Mouse (Mus musculus) embryonic facial prominence, embryonic 10.5 days (tissue): ENCODE results near the gene Otx2. TPM values are rescaled to one million over a fixed set of nuclear protein-coding genes. Genes with fewer than 3 reads are reported as not detected.
"Not testable (repeated sequence)": the region's sequence is repeated elsewhere in the genome, so short reads cannot be mapped to it uniquely, and the experiment has no call there.

ENCODE experiments used
- DNase-seq: peaks from one replicate; pipeline ENCODE4 v3.0.0-alpha.2; 2017; ENCODE audit warnings: low spot score
- H3K27ac ChIP-seq: fragments of 300-500 bp; sonication (generic); replicated peaks from 2 replicates; pipeline ENCODE4 v1.5.1; 2016; ENCODE audit warnings: mild to moderate bottlenecking
- H3K27me3 ChIP-seq: fragments of 300-500 bp; sonication (generic); replicated peaks from 2 replicates; pipeline ENCODE4 v1.6.1; 2016; ENCODE audit warnings: low read depth, mild to moderate bottlenecking; ENCODE audit not compliant: poor library complexity, severe bottlenecking
- H3K36me3 ChIP-seq: fragments of 300-500 bp; sonication (generic); replicated peaks from 2 replicates; pipeline ENCODE4 v1.6.1; 2016; ENCODE audit warnings: mild to moderate bottlenecking, moderate library complexity
- H3K4me1 ChIP-seq: fragments of 300-500 bp; sonication (generic); 2 replicates; pipeline ENCODE4 v1.6.1; 2016
- H3K4me3 ChIP-seq: fragments of 300-500 bp; sonication (generic); 2 replicates; pipeline ENCODE4 v1.5.1; 2016; ENCODE audit warnings: mild to moderate bottlenecking, moderate library complexity
- H3K9me3 ChIP-seq: fragments of 300-500 bp; sonication (generic); 2 replicates; pipeline ENCODE4 v1.6.1; 2016; ENCODE audit warnings: mild to moderate bottlenecking
- WGBS: fragments of 180-500 bp; shearing (Covaris S2); methylation state at CpG from one replicate; pipeline ENCODE4 v1.1.7; 2016; 5-methylcytosine and 5-hydroxymethylcytosine counted together
- polyA plus RNA-seq: library from polyadenylated mRNA; unstranded; fragments of >200 nt; fragmentation: Nextera tagmentation; extraction: Ambion mirVana; gene quantifications from 2 replicates; pipeline ENCODE4 v1.2.1, GENCODE M21; 2016

Otx2 gene
- polyA plus RNA-seq, 1 experiment from 2014 or later = 15.2 TPM

GRCm38 (mm10) chr14:48629404-48629803 lies 44.2 kb downstream of the Otx2 start:
- no peak for DNase-seq
- Histone ChIP-seq H3K36me3 (no peaks in the 10 kb centered on the region), H3K9me3 (no peaks in the 10 kb centered on the region), H3K27ac (no peak overlapping the region), H3K27me3 (no peaks in the 10 kb centered on the region), H3K4me3 (no peak overlapping the region), H3K4me1 (no peaks in the 10 kb centered on the region)
- WGBS = 75% methylated on average over 9 of the region's 9 CpGs

GRCm38 (mm10) chr14:48626271-48626670 lies 47.3 kb downstream of the Otx2 start:
- Histone ChIP-seq H3K4me3 (no peak overlapping the region), H3K36me3 (no peaks in the 10 kb centered on the region), H3K27me3 (no peaks in the 10 kb centered on the region), H3K9me3 (no peaks in the 10 kb centered on the region), H3K27ac (no peak overlapping the region), H3K4me1 (no peaks in the 10 kb centered on the region)
- no peak for DNase-seq
- 86% methylated on average over 4 of the region's 4 CpGs for WGBS

GRCm38 (mm10) chr14:48625331-48625694 lies 48.3 kb downstream of the Otx2 start:
- H3K27ac ChIP-seq = no peak overlapping the region
- no peak for DNase-seq
- H3K36me3 ChIP-seq = no peaks in the 10 kb centered on the region
- H3K27me3 ChIP-seq = no peaks in the 10 kb centered on the region
- no peaks in the 10 kb centered on the region for H3K4me1 ChIP-seq
- WGBS = 80% methylated on average over 6 of the region's 6 CpGs
- no peak overlapping the region for H3K4me3 ChIP-seq
- H3K9me3 ChIP-seq = 0 out of 2 replicates have a peak, but pooled peaks cover 2% of the 10 kb centered on the region

- no peak overlapping the region for H3K4me3 ChIP-seq
- 0 out of 2 replicates have a peak, but pooled peaks cover 2% of the 10 kb centered on the region for H3K9me3 ChIP-seq
- DNase-seq = no peak
- H3K4me1 ChIP-seq = no peaks in the 10 kb centered on the region
- no peak overlapping the region for H3K27ac ChIP-seq
- 86% methylated on average over 9 of the region's 9 CpGs for WGBS
- H3K36me3 ChIP-seq = no peaks in the 10 kb centered on the region
- H3K27me3 ChIP-seq = no peaks in the 10 kb centered on the region
These were observed 48.9 kb downstream of the Otx2 start for GRCm38 (mm10) chr14:48624596-48625330.

- not testable (repeated sequence) for H3K27ac ChIP-seq, DNase-seq, H3K27me3 ChIP-seq, H3K4me3 ChIP-seq, H3K36me3 ChIP-seq, H3K4me1 ChIP-seq, H3K9me3 ChIP-seq
- WGBS = 86% methylated on average over 9 of the region's 9 CpGs
These were observed 50.9 kb downstream of the Otx2 start for GRCm38 (mm10) chr14:48622726-48623125.

GRCm38 (mm10) chr14:48616361-48616760 lies 57.3 kb downstream of the Otx2 start:
- no peak for DNase-seq
- H3K9me3 ChIP-seq = 0 out of 2 replicates have a peak, but pooled peaks cover 2% of the 10 kb centered on the region
- H3K4me1 ChIP-seq = peaks cover 6% of the 10 kb centered on the region; the same call in 1 of the 2 replicates
- 67% methylated on average over 5 of the region's 5 CpGs for WGBS
- no peak overlapping the region for H3K27ac ChIP-seq
- no peaks in the 10 kb centered on the region for H3K27me3 ChIP-seq
- no peak overlapping the region for H3K4me3 ChIP-seq
- H3K36me3 ChIP-seq = no peaks in the 10 kb centered on the region

- no peaks in the 10 kb centered on the region; the same call in 1 of the 2 replicates for H3K27me3 ChIP-seq
- DNase-seq = no peak
- no peaks in the 10 kb centered on the region for H3K36me3 ChIP-seq
- H3K27ac ChIP-seq = no peak overlapping the region
- H3K4me3 ChIP-seq = no peak overlapping the region
- H3K9me3 ChIP-seq = no peaks in the 10 kb centered on the region
- peaks cover 7% of the 10 kb centered on the region; the same call in 1 of the 2 replicates for H3K4me1 ChIP-seq
- 75% methylated on average over 15 of the region's 15 CpGs for WGBS
These were observed 64.8 kb downstream of the Otx2 start for GRCm38 (mm10) chr14:48608641-48609310.

Other genes with a start within 250 kb of the Otx2 start
- 19.1 and 20.3 TPM in 2 replicates for gene Tmem260, start 227.7 kb downstream of the Otx2 start, polyA plus RNA-seq